ENCODE assay signal across 11 mouse cellular contexts in the genomic region with DNA sequence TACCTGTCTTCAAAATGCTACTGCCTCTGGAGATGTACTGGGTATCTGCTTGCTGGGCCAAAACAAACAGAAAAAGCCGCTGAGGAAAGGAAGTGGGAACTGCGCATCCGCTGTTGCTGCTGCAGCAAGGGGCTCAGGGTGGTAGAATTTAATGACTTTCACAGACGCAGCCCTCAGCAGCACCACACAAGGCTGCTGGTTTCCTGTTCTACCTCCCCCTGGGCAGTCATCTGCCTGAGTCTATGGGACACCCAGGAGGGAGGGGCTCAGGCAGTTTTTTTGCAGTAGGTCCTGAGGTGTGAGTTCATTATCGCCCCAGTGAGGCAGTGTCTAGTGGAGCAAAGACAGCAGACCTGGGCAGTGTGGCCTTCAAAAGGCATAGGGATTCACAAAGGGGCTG. TPM values are rescaled to one million over a fixed set of nuclear protein-coding genes. Genes with fewer than 3 reads are reported as not detected.
DNase-seq lines count a peak whose midpoint lies in the region; ATAC-seq lines count a peak whose summit lies in the region.
"Had no signal": no experiment of that assay in that cellular context is flagged by ENCODE, and none has a peak within 500 bp of the region (broad histone marks: within the 10 kb centered on the region; RNA-seq: fewer than 3 reads in every experiment).

No protein-coding gene starts in this region.

- no peak overlapping the region for H3K4me3 ChIP-seq in heart, embryonic 13.5 days
- H3K4me3 ChIP-seq: liver, embryonic 13.5 days had no signal

- H3K4me1 ChIP-seq in heart, embryonic 13.5 days, result peaks cover 15% of the 10 kb centered on the region

- H3K9me3 ChIP-seq in heart, embryonic 13.5 days, result no peaks in the 10 kb centered on the region
- H3K9me3 ChIP-seq: liver, embryonic 13.5 days had no signal

- DNase-seq in heart, postnatal 4 days, result no peak
- peak; percentile 40 to 55 for DNase-seq in spleen, adult 18-20 months
- no peak for DNase-seq in spleen, postnatal 4 days (ENCODE audit: low spot score in 2 of 2)
- DNase-seq in gastrocnemius, adult 18-20 months (ENCODE audit: low spot score), result no peak
- no peak for DNase-seq in right cerebral cortex, postnatal 14 days
- no peak for DNase-seq in kidney, postnatal 4 days
- DNase-seq: cerebellum, adult 11-12 months; liver, embryonic 13.5 days; midbrain, embryonic 14.5 days had no signal

- H3K36me3 ChIP-seq in heart, embryonic 13.5 days, result no peaks in the 10 kb centered on the region
- H3K36me3 ChIP-seq: liver, embryonic 13.5 days had no signal

- peaks cover 48% of the 10 kb centered on the region for H3K27me3 ChIP-seq in heart, embryonic 13.5 days (replicated peaks)

- no peak overlapping the region for H3K4me2 ChIP-seq in heart, embryonic 13.5 days
- H3K4me2 ChIP-seq: liver, embryonic 13.5 days had no signal

- no peak overlapping the region for H3K9ac ChIP-seq in heart, embryonic 13.5 days
- H3K9ac ChIP-seq: liver, embryonic 13.5 days had no signal

- ATAC-seq in heart, embryonic 13.5 days (ENCODE audit: extremely low read depth, insufficient number of reproducible peaks, low FRiP score, low TSS enrichment), result no peak
- 0 out of 2 replicates have a peak, but pooled peaks have one; percentile 16 for ATAC-seq in monocyte, adult 5-6 weeks (replicated peaks; ENCODE audit: insufficient number of reproducible peaks, low FRiP score, low TSS enrichment, poor library complexity, severe bottlenecking)

- peak overlapping the region; percentile 13; the same call in 1 of the 2 replicates for H3K27ac ChIP-seq in heart, embryonic 13.5 days (replicated peaks)
- H3K27ac ChIP-seq: liver, embryonic 13.5 days had no signal

- 26% methylated on average over 5 of the region's 5 CpGs for WGBS in heart, embryonic 13.5 days

RNA-seq across cellular contexts. Expression of a gene that starts 13.5 kb away (rescaled TPM):
- polyA plus RNA-seq in heart, embryonic 13.5 days (2015; fragmentation: Nextera tagmentation; extraction: Ambion mirVana), result 23.8 and 24.2 TPM in 2 replicates
- 10 to 100 TPM; 59.5 to 60.8 TPM for total RNA-seq in heart, postnatal 4 days (2021)
- 42.3 to 110 TPM (median 48.2 TPM) in 3 replicates for total RNA-seq in monocyte, adult 5-6 weeks (2017)
- total RNA-seq in gastrocnemius, adult 18-20 months (2021), result 10 to 100 TPM; 43.7 to 48.2 TPM

RNA-seq across cellular contexts. Expression of a gene that starts 25.9 kb away (rescaled TPM):
- 0.13 and 0.14 TPM in 2 replicates for polyA plus RNA-seq in heart, embryonic 13.5 days (2015; fragmentation: Nextera tagmentation; extraction: Ambion mirVana)
- total RNA-seq in heart, postnatal 4 days (2021), result under 1 TPM; 0.17 to 0.23 TPM
- 0.10 to 0.57 TPM in 2 of 3 replicates, not detected in the other for total RNA-seq in monocyte, adult 5-6 weeks (2017)
- under 1 TPM; 0.09 to 0.17 TPM for total RNA-seq in gastrocnemius, adult 18-20 months (2021)

Comparison
In these comparisons a context has a peak if more than half of its experiments do, and no peak if none do; other contexts are left out.
1. DNase-seq: peak in spleen, adult 18-20 months (2 of 2); none in heart, postnatal 4 days (single experiment), spleen, postnatal 4 days (0 of 2), gastrocnemius, adult 18-20 months (single experiment), right cerebral cortex, postnatal 14 days (single experiment) and kidney, postnatal 4 days (0 of 2).